Mouse (Mus musculus) left cerebral cortex, postnatal 25 days (tissue): ENCODE measurements around the gene Tprgl. TPM values are rescaled to one million over a fixed set of nuclear protein-coding genes. Genes with fewer than 3 reads are reported as not detected.

Source experiments
- DNase-seq, 2 experiments: peaks; one replicate each; pipeline ENCODE4 v3.0.0; 2022; ENCODE audit warnings: low spot score in 2 of 2, mixed read lengths in 1 of 2
- intact Hi-C: fragments of 180-260 bp; cut with DNase I; formaldehyde crosslinking; loops from one replicate; pipeline ENCODE4 v1.15.1; 2025
- total RNA-seq, 2 experiments: library from RNA; stranded (reverse); gene quantifications; 2 replicates each; pipeline ENCODE4 v1.2.3; 2021

Tprgl gene
- total RNA-seq, 2 experiments from 2014 or later = 151 to 153 TPM

DNA sequence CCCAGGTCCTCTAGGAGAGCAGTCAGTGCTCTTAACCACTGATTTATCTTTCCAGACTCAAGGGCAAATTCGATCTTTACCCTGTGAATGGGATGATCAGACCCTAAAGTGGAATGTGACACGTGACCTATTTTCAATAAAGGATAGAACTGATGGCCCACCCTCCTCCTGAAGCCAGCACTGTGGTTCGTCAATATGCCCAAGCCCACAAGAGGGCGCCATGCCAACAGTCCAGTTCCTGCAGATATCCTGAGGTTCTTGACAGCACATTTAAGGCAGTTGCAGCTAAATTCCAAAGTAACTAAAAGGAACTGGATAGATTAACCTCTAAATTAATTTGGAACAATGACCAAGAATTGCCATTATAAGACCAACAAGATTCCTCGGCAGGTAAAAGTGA, 6.6 kb upstream of the Tprgl start:
- intact Hi-C loops = loop anchor here (5.0 kb wide), 1 partner anchor 660 kb away; no protein-coding TSS in a partner anchor

GRCm38 (mm10) chr4:154163296-154163695, 2.8 kb upstream of the Tprgl start:
- peak; percentile 63 to 68 for DNase-seq
- intact Hi-C loops = loop anchor here (1.0 to 5.0 kb wide), 3 partner anchors 44 to 138 kb away; partner anchors contain the start of gene Arhgef16

More for the DNA sequence above, 6.6 kb upstream of the Tprgl start:
- DNase-seq = no peak

GRCm38 (mm10) chr4:154159961-154160537, 417 bp downstream of the Tprgl start:
- DNase-seq = peak in 1 of 2 experiments; percentile 42

DNA sequence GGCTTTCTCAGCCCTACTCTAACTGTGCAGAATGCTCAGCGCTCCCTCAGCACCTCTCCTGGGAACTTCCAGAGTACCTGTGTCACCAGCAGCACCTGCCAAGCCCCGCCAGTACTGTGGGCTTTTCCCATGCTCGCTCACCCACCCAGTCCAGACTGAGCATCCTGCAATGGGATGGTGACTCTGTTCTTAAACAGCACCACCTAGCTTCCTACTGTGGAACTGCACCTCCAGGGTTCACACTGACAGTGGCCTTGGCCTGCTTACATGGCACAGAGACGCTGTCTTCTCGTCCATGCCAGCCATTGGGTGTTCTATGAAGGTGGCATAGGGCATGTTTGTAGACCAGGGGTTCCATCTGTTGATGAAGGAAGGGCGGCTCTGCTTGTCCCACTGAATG, 1.5 kb downstream of the Tprgl start:
- DNase-seq = peak; percentile 78 to 81
- intact Hi-C loops = loop anchor here (5.0 kb wide), 1 partner anchor 147 kb away; the partner anchor contains the start of gene Lrrc47

More at GRCm38 (mm10) chr4:154159961-154160537, 417 bp downstream of the Tprgl start:
- intact Hi-C loops = loop anchor here (5.0 kb wide), 2 partner anchors 93 to 148 kb away; partner anchors contain the start of gene Lrrc47

- intact Hi-C loops = loop anchor here (5.0 kb wide), 1 partner anchor 146 kb away; the partner anchor contains the start of gene Lrrc47
- DNase-seq = peak in 1 of 2 experiments; percentile 76
Measured at GRCm38 (mm10) chr4:154157970-154158662, 2.4 kb downstream of the Tprgl start.

- DNase-seq = no peak
- intact Hi-C loops = loop anchor here (5.0 kb wide), 1 partner anchor 144 kb away; the partner anchor contains the start of gene Lrrc47
Measured at GRCm38 (mm10) chr4:154156050-154156449, 4.4 kb downstream of the Tprgl start.

- DNase-seq = no peak
- intact Hi-C loops = no loop called here
Measured at GRCm38 (mm10) chr4:154154104-154154503, 6.4 kb downstream of the Tprgl start.

DNA sequence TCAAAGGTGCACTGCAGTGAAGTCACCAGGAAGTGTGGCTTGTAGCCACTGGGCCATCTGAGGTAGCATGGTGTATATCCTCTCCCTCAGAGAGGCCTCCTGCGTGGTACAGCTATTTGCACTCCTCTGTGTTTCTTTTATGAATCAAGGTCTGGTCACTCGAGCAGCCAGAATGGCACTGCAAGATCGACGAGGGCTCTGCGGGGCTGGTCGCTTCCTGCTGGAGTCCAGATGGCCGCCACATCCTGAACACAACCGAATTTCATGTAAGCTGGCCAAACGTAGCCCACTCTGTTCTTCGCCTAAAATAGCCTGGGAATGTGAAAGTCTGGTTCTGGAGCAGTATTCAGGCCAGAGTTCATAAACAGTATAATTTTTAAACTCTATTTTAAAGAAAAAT, 14.1 kb downstream of the Tprgl start:
- intact Hi-C loops = loop anchor here (10.0 kb wide), 1 partner anchor 192 kb away; the partner anchor contains the start of gene A430005L14Rik
- peak in 1 of 2 experiments; percentile 63 for DNase-seq

DNA sequence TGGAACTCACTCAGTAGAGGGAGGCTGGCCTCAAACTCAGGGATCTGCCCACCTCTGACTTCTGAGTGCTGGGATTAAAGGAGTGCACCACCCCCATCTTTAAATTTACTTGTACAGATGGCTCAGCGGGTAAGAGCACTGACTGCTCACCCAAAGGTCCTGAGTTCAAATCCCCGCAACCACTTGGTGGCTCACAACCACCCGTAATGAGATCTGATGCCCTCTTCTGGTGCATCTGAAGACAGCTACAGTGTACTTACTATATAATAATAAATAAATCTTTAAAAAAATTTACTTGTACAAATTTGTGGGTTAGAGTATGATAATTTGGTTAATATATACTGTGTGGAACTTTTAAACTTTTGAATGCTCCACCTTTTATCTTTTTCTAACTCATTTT, 15.8 kb downstream of the Tprgl start:
- DNase-seq = no peak
- intact Hi-C loops = loop anchor here (10.0 kb wide), 1 partner anchor 190 kb away; the partner anchor contains the start of gene A430005L14Rik

- intact Hi-C loops = loop anchor here (10.0 kb wide), 1 partner anchor 188 kb away; the partner anchor contains the start of gene A430005L14Rik
Measured at GRCm38 (mm10) chr4:154142211-154143040, 18.0 kb downstream of the Tprgl start, which contains the start of gene Wrap73. Gene Wrap73, plus strand, starts transcription at chr4:154142372.

DNA sequence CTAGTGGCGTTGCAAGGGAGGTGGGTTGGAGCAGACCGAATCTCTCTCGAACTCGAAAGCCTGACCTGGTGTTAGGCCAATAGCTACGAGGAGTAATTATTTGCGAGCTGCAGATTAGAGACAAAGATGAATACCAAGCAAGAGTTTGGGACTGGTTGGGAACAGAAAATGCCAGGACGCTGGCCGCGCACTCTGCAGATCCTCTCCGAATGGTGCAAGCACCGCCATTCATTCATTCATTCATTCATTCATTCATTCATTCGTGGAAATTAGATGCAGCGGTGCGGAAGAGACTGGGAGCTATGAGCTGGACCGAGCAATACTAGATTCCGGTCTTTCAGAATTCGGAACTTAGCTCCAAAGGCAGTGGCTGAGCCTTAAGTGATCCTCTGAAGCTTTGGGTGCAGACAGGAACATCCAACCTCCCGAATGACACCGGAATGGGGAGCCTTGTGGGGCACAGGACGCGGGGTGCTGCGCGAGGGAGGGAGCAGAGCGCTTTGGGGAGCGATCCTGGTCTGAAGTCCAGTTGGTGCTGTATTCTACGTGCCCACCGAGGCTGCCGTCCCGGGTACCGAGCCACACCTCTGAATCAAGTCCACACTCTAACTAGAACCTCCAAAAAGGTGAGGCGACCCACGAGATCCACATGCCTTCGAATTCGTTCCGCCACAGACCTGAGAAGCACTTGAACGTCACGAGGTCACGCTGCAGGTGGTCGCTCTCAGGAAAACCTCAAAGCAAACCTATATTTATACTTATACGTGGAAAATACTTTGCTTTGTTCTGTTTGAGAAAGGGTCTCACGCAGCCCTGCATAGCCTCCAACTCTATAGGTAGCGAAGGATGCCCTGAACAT, 19.2 kb downstream of the Tprgl start:
- intact Hi-C loops = loop anchor here (10.0 kb wide), 1 partner anchor 186 kb away; the partner anchor contains the start of gene A430005L14Rik
- no peak for DNase-seq

More at GRCm38 (mm10) chr4:154142211-154143040, 18.0 kb downstream of the Tprgl start, which contains the start of gene Wrap73:
- DNase-seq = peak; percentile 90 to 93

GRCm38 (mm10) chr4:154140213-154141008, 20.1 kb downstream of the Tprgl start:
- intact Hi-C loops = loop anchor here (10.0 kb wide), 1 partner anchor 186 kb away; the partner anchor contains the start of gene A430005L14Rik
- no peak for DNase-seq

- intact Hi-C loops = loop anchor here (10.0 kb wide), 1 partner anchor 185 kb away; the partner anchor contains the start of gene A430005L14Rik
- no peak for DNase-seq
Measured at GRCm38 (mm10) chr4:154140182-154140212, 20.5 kb downstream of the Tprgl start, which contains the start of gene Trp73. Gene Trp73, minus strand, starts transcription at chr4:154140208.

DNA sequence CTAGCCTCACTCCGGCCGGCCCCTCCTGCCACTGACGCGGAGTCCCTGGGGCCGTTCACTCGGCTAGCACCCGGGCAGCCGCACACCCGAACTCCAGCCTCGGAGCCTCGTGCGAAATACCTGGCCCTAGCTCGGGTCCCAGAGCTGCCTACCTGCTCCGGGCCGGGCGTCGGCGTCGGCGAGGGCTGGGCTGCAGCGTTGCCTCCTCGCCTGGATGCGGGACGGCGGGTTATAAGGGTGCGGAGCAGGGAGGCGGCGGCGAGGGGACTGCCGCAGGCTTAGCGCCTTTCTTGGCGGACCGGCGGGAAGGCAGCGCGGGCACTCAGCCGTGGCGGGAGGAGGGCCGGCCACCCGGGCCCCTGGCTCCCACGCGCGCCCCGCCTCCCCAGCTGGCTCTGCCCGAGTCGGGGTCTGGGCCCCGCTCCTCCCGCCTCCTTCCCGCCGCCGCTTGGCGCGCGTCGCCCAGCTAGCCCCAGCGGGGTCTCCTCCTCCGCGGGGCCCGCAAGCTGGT, 20.7 kb downstream of the Tprgl start:
- no peak for DNase-seq
- intact Hi-C loops = loop anchor here (10.0 kb wide), 1 partner anchor 185 kb away; the partner anchor contains the start of gene A430005L14Rik

- no peak for DNase-seq
- intact Hi-C loops = no loop called here
Measured at GRCm38 (mm10) chr4:154137139-154137538, 23.3 kb downstream of the Tprgl start.

DNA sequence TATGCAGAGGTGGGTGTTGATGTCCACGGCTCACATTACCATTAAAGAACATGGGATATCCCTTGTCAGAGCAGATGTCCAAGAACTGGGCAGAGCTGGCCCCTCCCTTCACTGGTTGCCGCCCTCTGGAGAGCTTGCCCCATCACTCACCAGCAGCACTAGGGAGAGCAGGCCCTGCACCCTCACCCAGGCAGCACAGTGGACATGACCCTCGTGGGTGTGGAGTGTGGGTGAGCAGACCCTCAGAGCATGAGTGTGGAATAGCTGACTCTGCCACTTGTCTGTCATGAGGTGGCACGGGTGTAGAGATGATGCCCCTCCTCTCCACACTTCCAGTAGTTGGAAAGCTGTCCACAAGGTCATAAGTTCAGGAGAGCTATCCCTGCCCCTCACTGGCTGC, 25.7 kb downstream of the Tprgl start:
- intact Hi-C loops = no loop called here
- DNase-seq = no peak

DNA sequence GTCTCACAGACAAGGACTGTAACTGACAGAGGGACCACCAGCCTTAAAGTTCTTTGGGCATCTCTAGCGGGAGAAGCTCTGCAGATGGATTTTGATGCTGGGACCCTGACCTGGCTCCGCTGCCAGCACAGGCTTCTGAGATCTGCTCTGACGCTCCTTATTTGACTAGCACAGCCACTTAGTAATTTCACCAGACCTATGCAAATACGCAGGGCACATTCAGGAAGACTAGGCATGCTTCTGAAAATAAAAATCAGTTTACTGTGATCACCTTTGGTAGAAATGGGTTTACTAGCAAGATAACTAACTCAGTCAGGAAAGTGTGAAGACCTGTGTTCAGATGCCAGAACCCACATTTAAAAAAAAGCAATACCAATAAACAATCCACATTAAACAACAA, 28.6 kb downstream of the Tprgl start:
- intact Hi-C loops = no loop called here
- DNase-seq = no peak

DNA sequence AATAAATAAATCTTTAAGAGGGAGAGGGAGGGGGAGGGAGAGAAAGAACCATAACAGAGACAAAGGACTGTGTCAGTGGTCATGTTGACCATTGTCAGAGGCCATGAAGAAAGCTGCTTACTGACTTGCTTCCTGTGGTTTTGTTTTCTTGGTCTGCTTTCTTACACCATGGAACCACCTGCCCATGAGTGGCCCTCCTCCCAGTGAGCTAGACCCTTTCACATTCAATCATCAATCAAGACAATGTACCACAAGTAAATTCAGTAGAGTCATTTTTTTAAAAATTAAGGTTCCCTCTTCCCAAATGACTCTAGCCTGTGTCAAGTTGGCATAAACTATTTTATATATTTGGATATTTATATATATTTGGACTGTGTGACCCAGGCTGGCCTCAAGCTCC, 30.5 kb downstream of the Tprgl start:
- no peak for DNase-seq
- intact Hi-C loops = no loop called here
